Mouse (Mus musculus) adrenal gland, postnatal 10 days (tissue): ENCODE data around the gene Col12a1. TPM values are rescaled to one million over a fixed set of nuclear protein-coding genes. Genes with fewer than 3 reads are reported as not detected.

Source experiments
- DNase-seq: peaks from one replicate; pipeline ENCODE4 v3.0.0; 2021; ENCODE audit warnings: mixed read lengths
- long read RNA-seq, 2 experiments: library from polyadenylated mRNA; stranded (forward); transcript quantifications; one replicate each; pipeline ENCODE4 v2.0.0; 2021
- total RNA-seq, 2 experiments: library from RNA; stranded (reverse); gene quantifications; 2 replicates each; pipeline ENCODE4 v1.2.3; 2021

Gene Col12a1
- total RNA-seq: 10 to 100 TPM; 51.5 to 53.1 TPM
- long read RNA-seq, experiment 1, partial matches to known transcripts: 3 of 4 reads
- long read RNA-seq, experiment 1, other reads (novel, unspliced or antisense): 1 of 4 reads
- long read RNA-seq, experiment 2, partial matches to known transcripts: 6 of 6 reads
- long read RNA-seq, experiment 2, other reads (novel, unspliced or antisense): 0 of 6 reads

DNA sequence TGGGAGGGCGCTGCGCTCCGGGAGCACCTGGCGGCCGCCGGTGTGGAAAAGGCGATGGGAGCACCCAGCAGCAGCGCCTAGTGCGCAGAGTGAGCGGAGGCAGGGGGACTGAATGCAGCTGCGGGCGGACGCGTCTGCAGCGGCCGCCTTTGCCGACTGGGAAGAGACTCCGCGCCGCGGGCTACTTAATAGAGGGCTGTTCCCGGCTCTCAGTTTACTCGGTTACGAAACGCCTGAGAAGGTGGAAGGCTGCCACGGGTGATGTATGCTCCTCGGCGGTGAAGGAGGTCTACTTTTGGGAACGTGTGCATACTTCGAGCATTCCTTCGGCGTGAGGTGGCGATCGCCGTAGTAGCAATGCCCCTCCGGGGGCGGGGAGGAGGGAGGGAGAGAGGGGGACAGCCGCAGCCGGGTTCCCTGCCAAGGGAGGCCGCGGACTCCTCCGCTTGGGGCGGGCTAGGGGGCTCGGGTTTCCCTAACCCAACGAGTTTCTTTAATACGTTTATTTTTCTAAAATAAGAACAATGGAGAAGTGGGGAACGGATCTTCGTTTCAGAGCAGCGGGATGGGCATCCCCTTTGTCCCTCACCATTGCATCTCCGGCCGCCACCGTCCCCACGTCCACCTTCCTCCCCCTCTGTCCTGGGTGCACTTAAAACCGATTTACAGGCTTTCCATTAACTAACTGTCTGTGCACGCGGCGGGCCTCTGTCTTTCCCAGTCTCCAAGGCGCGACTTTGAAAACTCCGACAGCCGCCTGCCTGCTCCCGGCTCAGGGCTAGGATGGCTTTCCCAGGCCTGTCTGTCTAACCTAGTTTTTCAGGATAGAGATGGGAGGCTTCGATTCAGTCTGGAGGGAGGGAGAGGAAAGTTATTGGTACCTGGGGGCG, at the start of gene Col12a1:
Gene Col12a1 (minus strand): TSS at position 351 of the 890 bp plus-strand sequence.
- DNase-seq: peak; percentile 66

DNA sequence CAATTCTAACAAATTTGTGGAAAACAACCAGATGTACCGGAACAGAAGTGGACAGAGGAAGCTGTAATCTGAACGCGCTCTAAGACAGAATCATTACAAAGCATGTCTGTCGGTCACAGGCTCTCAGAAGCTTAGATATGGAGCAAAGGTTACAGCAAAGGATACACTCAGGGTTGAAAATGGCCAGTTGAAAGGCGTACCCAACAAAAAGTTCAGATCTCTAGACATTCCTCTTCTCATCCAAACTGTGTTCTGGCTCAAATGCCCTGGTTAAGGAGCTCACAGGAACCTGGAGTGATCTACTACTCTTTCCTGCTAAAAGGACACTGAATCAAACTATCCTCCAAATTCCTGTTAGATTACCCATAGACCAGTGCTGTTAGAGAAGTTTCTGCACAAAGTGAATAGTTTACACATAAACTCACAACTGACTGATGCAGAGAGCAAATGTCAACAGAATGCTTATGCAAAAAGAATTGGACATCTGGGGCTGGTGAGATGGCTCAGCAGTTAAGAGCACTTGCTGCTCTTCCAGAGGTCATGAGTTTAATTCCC, 48.4 kb upstream of the Col12a1 start:
- no peak for DNase-seq

DNA sequence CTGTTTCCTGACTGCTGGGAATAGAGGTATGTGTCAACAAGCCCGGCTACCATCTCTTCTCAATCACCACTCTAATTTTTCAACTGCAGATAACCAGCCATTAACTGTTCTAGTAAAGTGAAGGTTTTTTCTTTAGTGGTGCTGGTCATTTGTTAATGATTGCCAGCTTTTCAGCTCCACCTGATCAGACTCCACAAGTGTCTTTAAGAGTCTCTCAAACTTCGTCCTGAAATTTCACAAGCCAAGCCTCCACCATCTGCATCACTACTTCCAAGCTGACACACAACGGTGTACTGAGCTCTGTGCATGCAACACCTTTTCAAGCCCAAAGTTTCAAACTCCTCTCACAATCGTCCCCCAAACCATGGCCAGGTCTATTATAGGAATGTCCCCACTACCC, 46.7 kb upstream of the Col12a1 start:
- DNase-seq: no peak

DNA sequence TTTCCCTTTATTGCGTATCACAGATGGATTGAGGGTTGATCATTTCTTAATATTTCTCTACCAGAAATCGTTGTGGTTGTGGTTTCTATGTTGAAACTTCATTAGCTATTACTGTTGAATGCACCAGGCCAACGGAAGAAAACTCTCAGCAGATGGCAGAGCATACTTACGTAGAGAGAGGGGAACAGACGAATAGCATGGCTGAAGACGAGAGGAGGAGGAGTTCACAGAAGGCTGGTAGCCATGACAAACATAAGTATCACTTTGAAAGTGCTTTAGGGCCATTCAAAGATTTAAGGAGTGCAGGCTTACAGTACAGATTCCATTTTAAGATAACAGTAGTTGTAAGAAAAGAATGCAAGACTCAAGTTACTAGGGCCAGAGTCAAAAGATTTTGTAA, 43.9 kb upstream of the Col12a1 start:
- DNase-seq: no peak

DNA sequence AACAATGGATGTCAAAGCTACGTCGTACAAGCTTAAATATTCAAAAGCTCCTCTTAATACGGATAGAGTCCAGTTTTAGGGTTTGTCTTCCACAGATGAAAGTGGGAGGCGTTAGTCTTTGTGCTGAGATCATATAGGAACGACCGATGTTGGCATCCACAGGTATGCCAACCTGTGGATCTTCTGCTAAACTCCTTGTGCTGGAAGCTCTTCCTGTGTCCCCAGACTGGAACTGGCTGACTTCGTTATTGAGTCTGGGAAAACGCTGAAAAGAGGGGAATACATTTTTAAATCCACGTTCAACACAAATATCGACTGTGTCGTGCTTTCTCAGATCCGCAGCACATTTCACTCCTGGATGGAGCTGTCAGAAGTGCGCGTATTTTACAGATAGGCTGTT, 41.4 kb upstream of the Col12a1 start:
- DNase-seq: peak; percentile 10

DNA sequence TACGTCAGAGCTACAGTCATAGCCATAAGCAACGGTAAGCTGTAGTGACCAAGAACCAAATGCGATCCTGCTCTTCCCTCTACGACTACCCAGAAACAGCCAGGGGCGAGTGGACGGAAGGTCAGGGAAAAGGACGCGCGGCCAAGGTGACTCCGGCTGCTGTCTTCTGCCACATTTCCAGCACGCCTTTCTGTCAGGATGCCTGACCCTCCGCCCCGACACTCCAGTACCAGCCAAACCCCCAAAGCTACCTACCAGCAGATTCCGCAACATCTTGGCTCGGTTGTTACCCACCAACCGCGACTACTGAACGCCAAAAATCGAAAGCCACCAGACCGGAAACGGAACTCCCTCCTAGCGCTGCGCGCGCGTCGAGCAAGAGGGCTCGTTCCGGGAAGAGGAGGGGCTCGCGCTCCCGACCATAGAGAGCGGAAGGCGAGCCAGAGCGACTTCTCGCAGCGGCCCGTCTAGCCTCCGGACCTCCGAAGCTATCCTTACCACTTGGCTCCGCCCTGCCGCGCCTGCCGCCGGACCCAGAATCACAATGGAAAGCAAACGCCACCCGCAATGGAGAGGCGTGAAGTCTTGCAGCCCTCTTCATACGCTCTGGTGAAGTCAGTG, 40.9 kb upstream of the Col12a1 start, which contains the start of gene Cox7a2:
Gene Cox7a2 (minus strand): TSS at position 494 of the 621 bp plus-strand sequence.
- DNase-seq: peak; percentile 97

DNA sequence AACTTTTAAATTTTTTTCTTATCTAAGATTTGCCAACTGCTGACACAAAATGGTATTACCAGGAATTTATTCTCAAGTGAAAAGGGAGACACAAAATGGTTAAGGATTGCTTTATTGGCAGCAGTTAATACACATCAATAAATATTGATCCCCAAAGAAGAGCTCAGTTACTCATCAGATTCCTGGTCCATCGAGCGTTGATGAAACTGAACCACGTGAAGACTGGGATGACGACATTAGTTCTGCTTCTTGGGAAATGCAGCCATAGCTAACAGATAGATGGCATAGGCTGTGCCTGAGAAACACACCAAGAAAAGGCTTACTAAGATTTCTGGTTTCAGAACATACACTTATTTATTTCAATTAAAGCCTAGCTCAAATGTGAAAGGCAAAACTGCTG, 36.7 kb upstream of the Col12a1 start:
- no peak for DNase-seq

DNA sequence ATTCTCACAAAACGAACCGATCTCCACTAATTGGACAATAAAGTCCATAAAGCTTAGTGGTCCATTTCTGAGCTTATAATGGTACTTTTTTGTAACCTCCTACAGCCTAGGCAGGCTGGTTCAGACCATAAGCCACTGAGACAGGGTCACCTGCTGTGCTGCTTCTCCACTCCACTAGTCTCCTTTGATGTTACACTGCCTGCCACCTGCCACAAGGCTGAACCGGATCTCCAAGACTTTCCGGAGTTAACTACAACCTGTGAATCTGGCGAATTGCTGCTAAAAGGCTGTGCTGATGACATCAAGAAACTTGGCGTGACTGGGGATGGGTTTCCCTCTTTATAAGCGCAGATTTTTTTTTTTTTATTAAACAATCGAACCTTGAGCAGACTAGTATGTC, 33.2 kb upstream of the Col12a1 start:
- no peak for DNase-seq

DNA sequence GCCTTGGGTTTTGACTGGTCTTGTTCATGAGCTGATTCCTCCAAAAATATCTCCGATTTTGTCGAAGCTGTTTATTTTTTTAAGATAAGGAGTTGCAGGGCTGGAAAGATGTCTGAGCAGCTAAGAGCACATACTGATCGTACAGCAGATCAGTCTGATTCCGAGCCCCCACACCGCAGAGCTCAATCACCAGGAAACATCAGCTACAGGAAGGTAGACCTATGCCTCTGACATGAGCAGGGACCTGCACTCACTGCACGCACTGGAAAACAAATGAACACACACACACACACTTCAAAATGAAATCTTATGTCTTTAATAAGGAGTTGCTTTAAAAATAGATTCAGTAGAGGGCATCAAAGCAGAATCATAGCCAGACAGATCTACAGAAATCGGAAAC, 32.1 kb upstream of the Col12a1 start:
- no peak for DNase-seq

DNA sequence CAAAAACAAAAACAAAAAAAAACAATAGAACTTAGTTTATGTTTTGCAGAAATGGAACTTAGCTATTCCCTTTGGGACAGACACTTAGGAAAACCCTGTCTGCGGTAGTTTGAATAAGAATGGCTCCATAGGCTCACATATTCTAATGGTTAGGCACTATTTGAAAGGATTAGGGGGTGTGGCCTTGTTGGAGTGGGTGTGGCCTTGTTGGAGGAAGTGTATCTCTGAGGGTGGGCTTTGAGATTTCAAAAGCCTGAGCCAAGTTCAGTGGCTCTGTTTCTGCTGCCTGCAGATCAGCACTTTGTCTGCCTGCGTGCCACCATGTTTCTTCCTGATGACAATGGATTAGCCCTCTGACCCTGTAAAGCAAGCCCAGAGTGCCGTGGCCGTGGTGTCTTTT, 26.4 kb upstream of the Col12a1 start:
- DNase-seq: no peak

DNA sequence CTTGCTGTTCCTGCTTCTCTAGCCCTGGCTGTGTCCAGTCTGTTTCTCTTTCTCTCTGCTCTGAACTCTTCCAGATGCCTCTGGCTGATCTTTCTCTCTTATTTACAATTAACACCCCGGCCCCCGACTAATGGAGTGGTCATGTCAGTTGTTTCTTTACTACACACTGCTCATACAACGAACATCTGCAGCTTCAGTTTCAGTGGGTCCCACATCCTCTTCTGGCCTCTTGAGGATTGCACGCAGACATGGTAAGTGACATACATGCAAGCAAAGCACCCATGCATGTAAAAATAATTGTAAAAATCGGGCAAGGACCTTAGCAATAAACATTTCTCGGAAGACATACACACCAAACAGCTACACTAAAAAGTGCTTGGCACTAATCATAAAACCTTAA, 17.0 kb upstream of the Col12a1 start:
- DNase-seq: no peak

DNA sequence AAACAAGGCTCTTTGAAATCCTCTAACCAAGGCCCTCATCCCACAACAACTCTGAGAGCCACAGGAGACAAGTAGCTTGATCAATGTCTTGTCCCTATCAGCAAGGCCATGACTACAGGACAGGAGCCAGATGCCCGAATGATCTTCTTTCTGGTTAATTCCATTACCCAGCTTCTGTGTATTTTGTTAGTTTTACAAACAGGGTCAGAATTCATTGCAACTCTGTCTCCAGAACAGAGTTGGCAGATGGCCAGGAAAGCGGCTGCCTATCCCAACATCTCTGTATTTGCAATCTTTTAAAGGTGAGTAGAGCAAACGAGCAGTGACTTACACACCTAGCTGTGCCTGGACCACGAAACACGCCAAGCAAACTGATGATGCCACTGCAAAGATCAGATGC, 11.7 kb upstream of the Col12a1 start:
- DNase-seq: peak; percentile 51

DNA sequence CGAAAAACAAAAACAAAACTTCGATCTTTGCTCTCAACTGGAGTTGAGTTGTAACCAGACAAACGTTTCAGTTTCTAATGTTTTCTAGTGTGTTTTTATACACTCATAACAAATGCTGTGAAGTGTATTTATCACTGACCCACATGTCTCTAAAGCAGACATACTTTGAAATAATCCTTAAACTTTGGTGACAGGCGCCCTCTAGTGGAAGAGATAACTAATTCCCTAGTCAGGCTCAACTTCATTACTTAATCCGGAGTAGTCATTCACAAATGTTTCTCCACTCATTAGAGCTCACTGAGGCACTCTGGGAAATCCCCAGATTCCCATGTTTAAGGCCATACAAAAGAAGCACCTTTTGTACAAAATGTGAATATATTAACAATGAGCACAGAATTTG, 4.5 kb upstream of the Col12a1 start:
- peak; percentile 36 for DNase-seq

DNA sequence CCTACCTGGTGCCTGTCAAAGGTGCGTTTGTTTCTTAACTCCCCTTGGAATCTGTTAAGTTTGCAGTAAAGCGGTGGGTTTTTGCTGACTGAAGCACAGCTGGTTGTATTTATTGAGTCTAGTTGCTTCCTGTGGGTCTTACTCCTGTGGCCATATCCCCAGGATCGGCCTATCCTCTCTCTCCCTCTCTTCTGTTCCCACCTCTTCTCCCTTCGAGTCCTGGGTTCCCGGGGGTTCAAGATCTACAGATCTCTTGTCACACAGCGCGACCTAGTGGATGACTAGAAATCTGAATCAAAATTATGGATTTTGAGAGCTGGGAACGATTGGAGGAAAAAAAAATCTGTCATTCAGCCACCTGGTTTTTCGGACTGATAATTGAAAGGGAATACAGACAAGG, 2.4 kb upstream of the Col12a1 start:
- DNase-seq: peak; percentile 75

DNA sequence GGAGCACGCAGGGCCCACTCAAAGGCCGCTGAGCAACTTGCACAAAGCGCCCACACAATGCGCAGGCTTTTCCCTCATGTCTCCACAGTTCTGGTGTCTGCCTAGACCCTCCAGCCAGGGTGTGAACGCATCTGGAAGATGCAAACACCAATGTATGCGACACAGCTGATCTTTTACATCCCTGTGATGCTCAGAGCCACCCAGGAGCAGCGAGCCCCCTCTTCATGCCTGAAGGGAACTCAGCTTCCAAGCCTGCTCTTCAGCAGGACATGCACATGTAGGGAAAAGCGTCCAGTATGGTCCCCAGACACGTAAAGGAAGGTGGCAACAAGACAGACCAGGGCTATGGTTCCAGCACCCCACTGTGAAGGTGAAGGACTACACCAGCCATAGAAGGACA, 1.5 kb upstream of the Col12a1 start:
- no peak for DNase-seq

DNA sequence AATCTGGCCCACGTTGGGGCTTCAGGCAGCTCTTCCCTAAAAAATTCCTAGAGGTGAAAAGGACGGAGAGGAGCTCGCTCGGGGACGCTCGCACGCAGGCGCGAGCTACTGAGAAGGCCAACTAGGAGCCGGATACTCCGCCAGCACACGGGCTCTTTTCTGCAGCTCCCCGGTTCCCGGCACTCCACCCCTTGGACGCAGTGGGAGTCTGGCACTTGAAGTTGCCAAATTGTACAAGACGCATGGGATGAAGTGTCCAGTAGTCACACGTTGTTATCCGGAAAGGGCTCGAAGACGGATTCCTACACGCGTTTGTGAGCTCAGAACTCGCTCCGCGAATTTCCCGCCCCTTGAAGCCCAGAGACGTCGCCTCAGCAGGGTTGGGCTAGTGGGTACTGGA, 820 bp upstream of the Col12a1 start:
- DNase-seq: peak; percentile 46

DNA sequence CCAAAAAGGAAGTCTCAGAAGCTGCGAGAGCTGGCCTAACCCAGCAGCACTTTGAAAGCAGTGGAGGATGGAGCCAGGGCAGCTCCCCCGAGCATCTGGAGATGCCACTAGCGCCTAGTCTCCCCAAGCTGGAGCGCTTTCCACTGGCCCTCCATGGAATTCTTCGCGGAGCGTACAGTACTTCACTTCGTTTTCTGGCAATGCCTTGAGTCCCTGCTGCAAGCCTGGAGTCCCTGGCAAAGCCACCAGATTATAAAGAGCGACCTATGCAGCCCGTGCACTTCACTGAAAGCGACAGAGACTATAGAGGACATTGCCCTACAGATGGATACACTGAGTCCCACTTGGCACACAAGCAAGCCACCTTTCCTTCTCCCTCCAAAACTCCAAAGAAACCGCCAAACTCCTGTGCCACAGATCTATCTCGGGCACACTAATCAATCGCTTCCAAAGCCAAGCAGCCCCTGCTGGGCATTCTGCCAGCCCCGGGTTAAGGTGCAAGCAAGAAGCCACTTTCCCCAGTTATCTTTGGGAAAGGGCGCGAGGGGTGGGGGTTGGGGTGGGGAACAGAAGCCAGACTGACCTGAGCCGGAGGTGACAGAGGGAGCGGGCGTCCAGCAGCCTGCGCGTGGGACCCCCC, 675 bp downstream of the Col12a1 start:
- peak; percentile 27 for DNase-seq

DNA sequence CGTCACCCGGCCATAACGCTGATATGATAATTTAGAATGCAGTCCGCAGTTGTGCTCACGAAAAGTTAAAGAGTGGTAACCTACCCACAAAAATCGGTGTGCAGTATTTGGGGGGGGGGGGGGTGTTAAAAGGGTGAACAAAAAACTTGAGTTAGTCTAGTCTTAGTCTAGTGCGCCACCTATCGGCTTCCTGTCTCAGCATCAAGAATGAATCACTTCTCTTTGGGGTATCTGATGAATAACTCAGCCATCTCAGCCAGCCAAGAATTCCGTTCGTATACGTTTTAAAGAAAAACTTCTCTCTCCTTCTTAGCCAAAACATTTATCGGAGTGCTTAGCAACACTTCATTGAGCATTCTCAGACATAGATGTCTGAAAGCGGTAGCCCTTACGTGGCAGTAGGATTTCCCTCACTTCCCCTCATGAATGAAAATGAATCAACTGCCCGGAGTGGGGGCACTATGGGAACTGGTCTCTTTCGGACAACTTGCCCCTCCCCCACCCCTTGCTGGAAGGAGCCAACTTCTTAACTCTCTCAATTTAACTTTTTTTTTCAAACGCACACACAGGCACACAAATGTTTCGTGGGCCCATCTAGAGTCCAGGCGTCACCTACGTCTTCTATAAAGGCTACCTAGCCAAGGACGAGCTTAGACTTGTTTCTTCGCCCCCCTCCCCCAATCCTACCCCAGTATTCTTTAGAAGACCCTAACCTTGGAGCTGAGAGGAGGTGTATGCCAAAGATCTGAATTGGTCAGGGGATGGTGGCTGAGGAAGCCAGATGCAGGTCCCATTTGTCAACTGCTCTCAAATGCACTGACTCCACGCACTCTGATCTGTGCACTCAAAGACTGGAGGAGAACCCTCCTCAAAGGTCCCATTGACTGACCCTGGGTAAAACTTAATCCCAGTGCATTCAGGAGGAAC, 1.5 kb downstream of the Col12a1 start:
- DNase-seq: peak; percentile 82

DNA sequence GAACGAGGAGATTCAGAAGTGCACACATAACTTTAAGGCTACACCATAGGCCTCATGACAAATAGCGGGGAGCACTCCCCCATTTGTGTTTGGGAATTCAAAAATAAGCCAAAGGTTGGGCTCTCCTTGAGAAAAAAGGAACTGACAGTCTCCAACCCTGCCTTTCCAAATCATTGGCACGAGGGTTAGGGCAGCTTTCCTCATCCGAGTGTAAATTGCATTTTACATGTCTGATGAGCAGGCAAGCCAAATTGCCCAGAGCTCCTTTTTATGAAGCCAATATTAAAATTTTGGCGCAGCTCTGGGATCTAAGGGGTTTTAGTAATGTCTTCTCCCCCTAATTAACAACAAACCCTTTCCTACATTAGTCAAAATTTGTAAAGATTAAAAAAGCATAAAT, 2.1 kb downstream of the Col12a1 start:
- peak; percentile 31 for DNase-seq

DNA sequence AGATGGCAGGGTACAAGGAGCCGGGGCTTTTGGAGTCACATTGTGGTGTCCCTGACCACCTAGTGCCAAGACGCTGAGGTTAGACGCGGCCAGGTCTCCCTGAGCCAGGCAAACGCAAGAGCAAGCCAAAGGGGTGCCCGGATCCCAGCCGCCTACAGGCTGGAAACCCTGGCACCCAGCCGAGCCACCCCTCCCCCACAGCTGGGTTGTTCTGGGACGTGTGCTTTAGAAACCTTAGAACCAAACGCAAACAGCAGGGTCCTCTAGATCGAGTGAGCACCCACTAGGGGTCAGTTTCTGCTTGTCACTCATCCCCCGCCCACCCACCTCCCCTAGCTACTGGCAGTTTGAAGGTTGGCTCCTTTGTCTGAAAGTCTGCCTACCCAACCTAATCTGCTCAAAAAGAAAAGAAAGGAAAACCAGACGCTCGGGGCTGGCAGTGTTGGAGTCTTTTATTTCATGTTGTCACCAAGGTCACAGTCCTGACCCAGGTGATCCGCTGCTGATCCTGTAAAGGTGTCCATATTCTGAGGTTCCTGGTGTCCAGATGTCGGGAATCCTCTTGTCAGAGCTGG, 4.1 kb downstream of the Col12a1 start:
- DNase-seq: peak; percentile 93
